7 mouse cellular contexts compared by ENCODE assay signal in genomic region chr10:127188465-127189115, GRCm38 (mm10). TPM values are rescaled to one million over a fixed set of nuclear protein-coding genes. Genes with fewer than 3 reads are reported as not detected.
A peak's percentile ranks its signal among the peaks of the same experiment; 100 is the strongest.
DNase-seq lines count a peak whose midpoint lies in the region; ATAC-seq and TF ChIP-seq lines count a peak whose summit lies in the region.

No protein-coding gene starts in this region.

- H3K36me3 ChIP-seq in G1E (replicated peaks), result peaks cover 71% of the 10 kb centered on the region
- peaks cover 11% of the 10 kb centered on the region; the same call in 1 of the 2 replicates for H3K36me3 ChIP-seq in intestine, embryonic 16.5 days (ENCODE audit: control insufficient read depth, insufficient read depth, low read length)
- H3K36me3 ChIP-seq in small intestine, adult 2 months (ENCODE audit: control insufficient read depth, insufficient read depth, low read length), result no peaks in the 10 kb centered on the region

- H3K4me3 ChIP-seq in G1E (ENCODE audit: low read depth, low read length), result peak overlapping the region; percentile 80
- peak overlapping the region; percentile 65 for H3K4me3 ChIP-seq in intestine, embryonic 16.5 days (ENCODE audit: low read length)
- H3K4me3 ChIP-seq in small intestine, adult 2 months (ENCODE audit: low read depth, low read length), result peak overlapping the region; percentile 63

- TF ChIP-seq CTCF in G1E (IDR thresholded peaks at IDR 0.05; ENCODE audit: low read depth, low read length), result no peak
- no peak for TF ChIP-seq CTCF in small intestine, adult 2 months (IDR thresholded peaks at IDR 0.05; ENCODE audit: extremely low read depth, insufficient read length, insufficient replicate concordance, low read depth, low read length)

- peaks cover 90% of the 10 kb centered on the region for H3K4me1 ChIP-seq in G1E (ENCODE audit: insufficient read depth, low read depth, low read length)
- H3K4me1 ChIP-seq in intestine, embryonic 16.5 days (ENCODE audit: control insufficient read depth, insufficient read depth, low read length), result peaks cover 29% of the 10 kb centered on the region
- peaks cover 6% of the 10 kb centered on the region; the same call in 1 of the 2 replicates for H3K4me1 ChIP-seq in small intestine, adult 2 months (ENCODE audit: control insufficient read depth, insufficient read depth, insufficient read length, low read length)

- H3K27me3 ChIP-seq in G1E (ENCODE audit: insufficient read depth, low read length), result no peaks in the 10 kb centered on the region
- 0 out of 2 replicates have a peak, but pooled peaks cover 7% of the 10 kb centered on the region for H3K27me3 ChIP-seq in intestine, embryonic 16.5 days (replicated peaks; ENCODE audit: control insufficient read depth, insufficient read depth, low read length)
- peaks cover 35% of the 10 kb centered on the region for H3K27me3 ChIP-seq in small intestine, adult 2 months (ENCODE audit: control insufficient read depth, insufficient read depth, low read length)

- peak overlapping the region; percentile 72 for H3K4me2 ChIP-seq in intestine, embryonic 16.5 days (ENCODE audit: low read depth, low read length)

- WGBS in intestine, embryonic 16.5 days, result under 1% methylated on average over 39 of the region's 46 CpGs
- WGBS in small intestine, adult 2 months, result under 1% methylated on average over 44 of the region's 46 CpGs

- peak overlapping the region; percentile 89 for H3K27ac ChIP-seq in intestine, embryonic 16.5 days (ENCODE audit: low read length)
- H3K27ac ChIP-seq in small intestine, adult 2 months (ENCODE audit: insufficient read depth, low read depth, low read length), result no peak overlapping the region

- DNase-seq in CD4-positive, CD25-positive, alpha-beta regulatory T cell, adult 2 months (ENCODE audit: low read depth, low spot score), result peak; percentile 53
- DNase-seq in G1E (ENCODE audit: low spot score), result peak; percentile 76
- DNase-seq in cerebellum, postnatal 36 days, result peak; percentile 63 to 75
- DNase-seq in gastrocnemius, postnatal 10 days, result peak; percentile 60
- peak; percentile 72 for DNase-seq in lung, postnatal 10 days

- TF ChIP-seq POLR2A in small intestine, adult 2 months (IDR thresholded peaks at IDR 0.05; ENCODE audit: low read depth, low read length), result no peak

- H3K9ac ChIP-seq in intestine, embryonic 16.5 days (ENCODE audit: low read depth, low read length), result peak overlapping the region; percentile 75

- peaks cover 6% of the 10 kb centered on the region for H3K9me3 ChIP-seq in G1E (replicated peaks)
- 0 out of 2 replicates have a peak, but pooled peaks cover 4% of the 10 kb centered on the region for H3K9me3 ChIP-seq in intestine, embryonic 16.5 days (ENCODE audit: control insufficient read depth, low read length)

- no peak for ATAC-seq in G1E (ENCODE audit: extremely low read depth, insufficient number of reproducible peaks, low FRiP score, poor library complexity, severe bottlenecking)
- peak; percentile 72 for ATAC-seq in intestine, embryonic 16.5 days

RNA-seq across cellular contexts. Expression of gene Arhgef25, which starts 1.3 kb away (rescaled TPM):
- total RNA-seq in G1E (2014; fragmentation: Nextera tagmentation) (49.0 and 70.1 TPM in 2 replicates), G1E (2017) (43.0 and 51.4 TPM in 2 replicates)
- 98.4 and 120 TPM in 2 replicates for polyA plus RNA-seq in G1E (2012)
- total RNA-seq in gastrocnemius, postnatal 10 days (2021), result 10 to 100 TPM; 16.2 to 26.2 TPM
- polyA plus RNA-seq in intestine, embryonic 16.5 days (2015; fragmentation: Nextera tagmentation; extraction: Ambion mirVana), result 44.7 and 46.3 TPM in 2 replicates
- 8.8 and 10.4 TPM in 2 replicates for polyA plus RNA-seq in small intestine, adult 2 months (2012; rRNA removed)

RNA-seq across cellular contexts. Expression of gene Dtx3, which starts 6.9 kb away (rescaled TPM):
- total RNA-seq in G1E (2014; fragmentation: Nextera tagmentation), result 318 and 360 TPM in 2 replicates
- 95.8 and 125 TPM in 2 replicates for total RNA-seq in G1E (2017)
- 213 and 260 TPM in 2 replicates for polyA plus RNA-seq in G1E (2012)
- 10 to 100 TPM; 28.8 to 37.6 TPM for total RNA-seq in gastrocnemius, postnatal 10 days (2021)
- 54.4 and 56.9 TPM in 2 replicates for polyA plus RNA-seq in intestine, embryonic 16.5 days (2015; fragmentation: Nextera tagmentation; extraction: Ambion mirVana)
- 24.0 and 35.3 TPM in 2 replicates for polyA plus RNA-seq in small intestine, adult 2 months (2012; rRNA removed)

RNA-seq across cellular contexts. Expression of gene Slc26a10, which starts 8.1 kb away (rescaled TPM):
- total RNA-seq in G1E (2014; fragmentation: Nextera tagmentation) (8.4 and 10.1 TPM in 2 replicates), G1E (2017) (0.58 and 0.98 TPM in 2 replicates)
- 0.68 and 0.94 TPM in 2 replicates for polyA plus RNA-seq in G1E (2012)
- total RNA-seq in gastrocnemius, postnatal 10 days (2021), result 1 to 10 TPM; 3.0 to 6.1 TPM
- polyA plus RNA-seq in intestine, embryonic 16.5 days (2015; fragmentation: Nextera tagmentation; extraction: Ambion mirVana), result 1.0 and 1.1 TPM in 2 replicates
- 0.56 and 0.85 TPM in 2 replicates for polyA plus RNA-seq in small intestine, adult 2 months (2012; rRNA removed)

RNA-seq across cellular contexts. Expression of gene Pip4k2c, which starts 22.8 kb away (rescaled TPM):
- total RNA-seq in G1E (2014; fragmentation: Nextera tagmentation) (136 and 141 TPM in 2 replicates), G1E (2017) (126 and 133 TPM in 2 replicates)
- 130 and 151 TPM in 2 replicates for polyA plus RNA-seq in G1E (2012)
- total RNA-seq in gastrocnemius, postnatal 10 days (2021), result 1 to 10 TPM; 8.5 to 9.6 TPM
- 40.3 and 44.5 TPM in 2 replicates for polyA plus RNA-seq in intestine, embryonic 16.5 days (2015; fragmentation: Nextera tagmentation; extraction: Ambion mirVana)
- 13.8 and 31.4 TPM in 2 replicates for polyA plus RNA-seq in small intestine, adult 2 months (2012; rRNA removed)

RNA-seq across cellular contexts. Expression of gene B4galnt1, which starts 23.6 kb away (rescaled TPM):
- total RNA-seq in G1E (2014; fragmentation: Nextera tagmentation), result 173 and 188 TPM in 2 replicates
- 65.0 and 66.7 TPM in 2 replicates for total RNA-seq in G1E (2017)
- 292 and 318 TPM in 2 replicates for polyA plus RNA-seq in G1E (2012)
- 1 to 10 TPM; 1.6 to 3.3 TPM for total RNA-seq in gastrocnemius, postnatal 10 days (2021)
- polyA plus RNA-seq in intestine, embryonic 16.5 days (2015; fragmentation: Nextera tagmentation; extraction: Ambion mirVana), result 65.6 and 66.7 TPM in 2 replicates
- polyA plus RNA-seq in small intestine, adult 2 months (2012; rRNA removed), result 228 and 484 TPM in 2 replicates
